Mouse (Mus musculus) midbrain, embryonic 11.5 days (tissue): ENCODE measurements around the gene Pex11b. TPM values are rescaled to one million over a fixed set of nuclear protein-coding genes. Genes with fewer than 3 reads are reported as not detected.
"Not testable (repeated sequence)": the region's sequence is repeated elsewhere in the genome, so short reads cannot be mapped to it uniquely, and the experiment has no call there.

Experiments used
- ATAC-seq: fragments of 200-750 bp; cut with Nextera tagmentation; 2 replicates; pipeline ENCODE4 v1.8.0; 2017; ENCODE audit warnings: moderate TSS enrichment, moderate library complexity; ENCODE audit not compliant: low FRiP score
- DNase-seq: peaks from one replicate; pipeline ENCODE4 v3.0.0; 2015; ENCODE audit warnings: low spot score; ENCODE audit errors: missing footprints
- H3K27ac ChIP-seq: fragments of 300-500 bp; sonication (generic); 2 replicates; pipeline ENCODE4 v1.5.1; 2014; ENCODE audit warnings: low read depth, low read length
- H3K27me3 ChIP-seq: fragments of 300-500 bp; sonication (generic); 2 replicates; pipeline ENCODE4 v1.6.1; 2014; ENCODE audit warnings: mild to moderate bottlenecking, low read length, moderate library complexity, mixed read lengths; ENCODE audit not compliant: control insufficient read depth, insufficient read depth
- H3K36me3 ChIP-seq: fragments of 300-500 bp; sonication (generic); 2 replicates; pipeline ENCODE4 v1.6.1; 2014; ENCODE audit warnings: mild to moderate bottlenecking, low read length, moderate library complexity, mixed read lengths; ENCODE audit not compliant: control insufficient read depth, insufficient read depth
- H3K4me1 ChIP-seq: fragments of 300-500 bp; sonication (generic); 2 replicates; pipeline ENCODE4 v1.6.1; 2014; ENCODE audit warnings: low read length; ENCODE audit not compliant: control insufficient read depth, insufficient read depth
- H3K4me2 ChIP-seq: fragments of 300-500 bp; sonication (generic); 2 replicates; pipeline ENCODE4 v1.6.1; 2014; ENCODE audit warnings: mild to moderate bottlenecking, moderate library complexity
- H3K4me3 ChIP-seq: fragments of 300-500 bp; sonication (generic); 2 replicates; pipeline ENCODE4 v1.5.1; 2014; ENCODE audit warnings: low read depth, low read length
- H3K9ac ChIP-seq: fragments of 300-500 bp; sonication (generic); 2 replicates; pipeline ENCODE4 v1.6.1; 2014; ENCODE audit warnings: low read length
- H3K9me3 ChIP-seq: fragments of 300-500 bp; sonication (generic); 2 replicates; pipeline ENCODE4 v1.6.1; 2016; ENCODE audit warnings: low read length; ENCODE audit not compliant: control insufficient read depth
- WGBS: fragments of 180-500 bp; shearing (Covaris S2); extraction: QIAGEN DNeasy Blood & Tissue Kit; methylation state at CpG from one replicate; pipeline ENCODE4 v1.1.7; 2014; 5-methylcytosine and 5-hydroxymethylcytosine counted together
- polyA plus RNA-seq: library from polyadenylated mRNA; unstranded; fragments of >200 nt; fragmentation: Nextera tagmentation; extraction: Ambion mirVana; gene quantifications from 2 replicates; pipeline ENCODE4 v1.2.1, GENCODE M21; 2014

The Pex11b gene
- polyA plus RNA-seq, 1 experiment from 2014 or later: 43.9 TPM

GRCm38 (mm10) chr3:96678456-96678855 lies 43.3 kb downstream of the Pex11b start:
- no peaks in the 10 kb centered on the region for H3K9me3 ChIP-seq
- H3K4me2 ChIP-seq: no peak overlapping the region
- no peaks in the 10 kb centered on the region for H3K4me1 ChIP-seq
- no peak for DNase-seq
- no peak overlapping the region for H3K4me3 ChIP-seq
- H3K27ac ChIP-seq: no peak overlapping the region
- no peak for ATAC-seq
- 0 out of 2 replicates have a peak, but pooled peaks cover 4% of the 10 kb centered on the region for H3K27me3 ChIP-seq
- no peaks in the 10 kb centered on the region for H3K36me3 ChIP-seq
- no peak overlapping the region for H3K9ac ChIP-seq
- WGBS: 62% methylated on average over 7 of the region's 7 CpGs

- DNase-seq (no peak), ATAC-seq (no peak)
- H3K36me3 ChIP-seq: no peaks in the 10 kb centered on the region
- H3K4me3 ChIP-seq: no peak overlapping the region
- no peak overlapping the region for H3K27ac ChIP-seq
- H3K27me3 ChIP-seq: peaks cover 4% of the 10 kb centered on the region; the same call in 1 of the 2 replicates
- H3K4me1 ChIP-seq: no peaks in the 10 kb centered on the region
- H3K4me2 ChIP-seq: no peak overlapping the region
- 24% methylated on average over 5 of the region's 5 CpGs for WGBS
- H3K9me3 ChIP-seq: no peaks in the 10 kb centered on the region
- H3K9ac ChIP-seq: no peak overlapping the region
Observed at GRCm38 (mm10) chr3:96679159-96679674, 44.0 kb downstream of the Pex11b start.

- H3K4me3 ChIP-seq: no peak overlapping the region
- no peaks in the 10 kb centered on the region for H3K9me3 ChIP-seq
- no peak for DNase-seq
- WGBS: 16% methylated on average over 12 of the region's 12 CpGs
- H3K36me3 ChIP-seq: no peaks in the 10 kb centered on the region
- H3K9ac ChIP-seq: no peak overlapping the region
- no peak overlapping the region for H3K27ac ChIP-seq
- H3K4me2 ChIP-seq: no peak overlapping the region
- no peaks in the 10 kb centered on the region for H3K4me1 ChIP-seq
- no peak for ATAC-seq
- H3K27me3 ChIP-seq: peaks cover 4% of the 10 kb centered on the region; the same call in 1 of the 2 replicates
Observed at GRCm38 (mm10) chr3:96680269-96680956, 45.2 kb downstream of the Pex11b start.

- ATAC-seq: no peak
- Histone ChIP-seq H3K4me1 (no peaks in the 10 kb centered on the region), H3K36me3 (no peaks in the 10 kb centered on the region), H3K27me3 (peaks cover 4% of the 10 kb centered on the region; the same call in 1 of the 2 replicates), H3K4me3 (no peak overlapping the region), H3K9me3 (no peaks in the 10 kb centered on the region), H3K9ac (no peak overlapping the region), H3K27ac (no peak overlapping the region), H3K4me2 (no peak overlapping the region)
- WGBS: 79% methylated on average over 3 of the region's 3 CpGs
- no peak for DNase-seq
Observed at GRCm38 (mm10) chr3:96683496-96683895, 48.3 kb downstream of the Pex11b start.

- Histone ChIP-seq H3K27ac (no peak overlapping the region), H3K9ac (no peak overlapping the region), H3K4me2 (peak overlapping the region; percentile 22; the same call in 1 of the 2 replicates), H3K4me1 (no peaks in the 10 kb centered on the region), H3K36me3 (no peaks in the 10 kb centered on the region), H3K4me3 (no peak overlapping the region), H3K27me3 (peaks cover 4% of the 10 kb centered on the region; the same call in 1 of the 2 replicates), H3K9me3 (no peaks in the 10 kb centered on the region)
- WGBS: 62% methylated on average over 17 of the region's 17 CpGs
- ATAC-seq: no peak
- DNase-seq: no peak
Observed at GRCm38 (mm10) chr3:96684151-96684821, 49.1 kb downstream of the Pex11b start.

GRCm38 (mm10) chr3:96684822-96685156 lies 49.6 kb downstream of the Pex11b start:
- DNase-seq (no peak), ATAC-seq (no peak)
- H3K27me3 ChIP-seq: peaks cover under 1% of the 10 kb centered on the region; the same call in 1 of the 2 replicates
- H3K9ac ChIP-seq: no peak overlapping the region
- H3K27ac ChIP-seq: no peak overlapping the region
- H3K9me3 ChIP-seq: no peaks in the 10 kb centered on the region
- no peak overlapping the region; the same call in 1 of the 2 replicates for H3K4me3 ChIP-seq
- H3K4me2 ChIP-seq: peak overlapping the region; percentile 22; the same call in 1 of the 2 replicates
- H3K36me3 ChIP-seq: no peaks in the 10 kb centered on the region
- H3K4me1 ChIP-seq: peaks cover 3% of the 10 kb centered on the region
- WGBS: 38% methylated on average over 28 of the region's 28 CpGs

- not testable (repeated sequence) for H3K9me3 ChIP-seq, H3K4me1 ChIP-seq, DNase-seq, H3K4me2 ChIP-seq, H3K4me3 ChIP-seq, ATAC-seq, H3K9ac ChIP-seq, H3K27ac ChIP-seq, H3K27me3 ChIP-seq, H3K36me3 ChIP-seq
- WGBS: 95% methylated on average over 5 of the region's 5 CpGs
Observed at GRCm38 (mm10) chr3:96686057-96686456, 50.9 kb downstream of the Pex11b start.

- no peaks in the 10 kb centered on the region; the same call in 1 of the 2 replicates for H3K27me3 ChIP-seq
- WGBS: 85% methylated on average over 11 of the region's 11 CpGs
- H3K9ac ChIP-seq: no peak overlapping the region
- H3K27ac ChIP-seq: no peak overlapping the region
- DNase-seq: no peak
- H3K4me2 ChIP-seq: no peak overlapping the region
- H3K4me3 ChIP-seq: no peak overlapping the region
- H3K4me1 ChIP-seq: peaks cover 6% of the 10 kb centered on the region
- no peaks in the 10 kb centered on the region for H3K9me3 ChIP-seq
- ATAC-seq: no peak
- H3K36me3 ChIP-seq: no peaks in the 10 kb centered on the region
Observed at GRCm38 (mm10) chr3:96688854-96689253, 53.7 kb downstream of the Pex11b start.

- H3K36me3 ChIP-seq: no peaks in the 10 kb centered on the region
- ATAC-seq (no peak), DNase-seq (no peak)
- no peak overlapping the region for H3K9ac ChIP-seq
- peaks cover 6% of the 10 kb centered on the region for H3K4me1 ChIP-seq
- no peak overlapping the region for H3K27ac ChIP-seq
- H3K9me3 ChIP-seq: no peaks in the 10 kb centered on the region
- H3K4me3 ChIP-seq: no peak overlapping the region
- H3K27me3 ChIP-seq: no peaks in the 10 kb centered on the region
- 52% methylated on average over 3 of the region's 3 CpGs for WGBS
- H3K4me2 ChIP-seq: no peak overlapping the region
Observed at GRCm38 (mm10) chr3:96690298-96690697, 55.1 kb downstream of the Pex11b start.
